Mouse (Mus musculus): ENCODE measurements around the gene Map2k6. TPM values are rescaled to one million over a fixed set of nuclear protein-coding genes. Genes with fewer than 3 reads are reported as not detected.

Gene Map2k6
- polyA plus RNA-seq, 1 experiment = 12.5 TPM

DNA sequence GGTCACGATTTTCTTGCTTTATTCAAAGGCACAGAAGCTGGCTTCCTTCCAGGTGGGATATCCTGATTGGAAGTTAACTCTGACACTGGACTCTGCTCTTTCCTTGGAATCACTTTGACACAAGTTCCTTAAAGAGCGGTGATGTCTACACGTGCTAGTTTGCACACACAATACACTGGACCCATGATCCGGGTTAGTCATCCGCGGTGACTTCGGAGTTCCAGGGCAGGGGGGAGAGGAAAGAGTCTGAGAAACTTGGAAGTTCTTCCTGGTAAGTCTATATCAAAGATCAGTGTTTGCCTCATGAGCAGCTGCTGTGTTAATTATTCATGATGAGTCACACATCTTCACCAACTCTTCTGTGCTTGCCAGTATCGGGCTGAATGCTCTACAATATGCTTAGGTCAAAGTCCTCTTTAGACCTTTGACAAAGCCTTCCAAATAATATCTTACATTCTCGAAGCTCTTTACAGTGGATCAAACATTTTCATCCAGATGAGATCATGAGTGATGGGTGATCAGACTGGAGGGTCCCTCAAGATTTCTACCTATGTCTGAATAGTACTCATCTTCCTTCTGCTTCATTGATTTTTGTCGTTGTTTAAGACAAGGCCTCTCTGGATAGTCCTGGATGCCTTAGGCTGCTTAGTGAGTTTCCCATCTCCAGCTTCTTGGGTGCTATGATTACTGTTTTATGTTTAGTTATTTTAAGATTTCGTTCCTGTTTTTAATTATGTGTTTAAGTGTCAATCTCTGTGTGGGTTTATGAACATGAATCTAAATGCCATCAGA, 145.7 kb downstream of the Map2k6 start:
- WGBS = 66% methylated on average over 11 of the region's 11 CpGs
- no peak overlapping the region for H3K4me3 ChIP-seq (replicated peaks; ENCODE audit: insufficient read depth, low read depth, low read length)
- H3K4me1 ChIP-seq (ENCODE audit: control insufficient read depth, insufficient read depth, low read length) = no peaks in the 10 kb centered on the region
- no peak for DNase-seq
- H3K27ac ChIP-seq (ENCODE audit: insufficient read depth, low read length) = no peak overlapping the region
- TF ChIP-seq CTCF (IDR thresholded peaks at IDR 0.05; ENCODE audit: borderline replicate concordance, insufficient read depth, low read depth, low read length) (no peak), POLR2A (IDR thresholded peaks at IDR 0.05; ENCODE audit: borderline replicate concordance, insufficient read depth, low read length) (no peak)
- H3K27me3 ChIP-seq (ENCODE audit: control insufficient read depth, insufficient read depth, low read length) = no peaks in the 10 kb centered on the region

DNA sequence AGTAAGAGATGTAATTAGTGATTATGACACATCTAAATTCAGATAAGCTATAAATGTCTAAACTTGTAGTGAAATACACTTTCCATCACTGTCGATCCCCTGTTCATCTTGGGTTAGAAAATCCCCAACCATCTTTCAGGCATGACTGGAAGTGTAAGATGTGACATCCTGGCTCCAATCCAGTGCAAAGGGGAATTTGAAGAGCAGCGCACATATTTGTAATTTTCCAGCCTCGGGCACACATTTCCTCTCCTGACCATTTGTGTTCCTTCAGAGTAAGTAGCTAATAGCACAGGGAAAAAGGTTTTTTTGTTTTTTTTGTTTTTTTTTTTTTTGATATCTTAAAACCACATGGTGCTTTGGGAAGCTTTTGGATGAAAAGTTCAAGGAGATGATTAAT, 146.5 kb downstream of the Map2k6 start:
- TF ChIP-seq CTCF (IDR thresholded peaks at IDR 0.05; ENCODE audit: borderline replicate concordance, insufficient read depth, low read depth, low read length) (no peak), POLR2A (IDR thresholded peaks at IDR 0.05; ENCODE audit: borderline replicate concordance, insufficient read depth, low read length) (no peak)
- no peaks in the 10 kb centered on the region for H3K4me1 ChIP-seq (ENCODE audit: control insufficient read depth, insufficient read depth, low read length)
- DNase-seq = no peak
- WGBS = 16% methylated on average over 3 of the region's 3 CpGs
- no peak overlapping the region for H3K4me3 ChIP-seq (replicated peaks; ENCODE audit: insufficient read depth, low read depth, low read length)
- no peak overlapping the region for H3K27ac ChIP-seq (ENCODE audit: insufficient read depth, low read length)
- H3K27me3 ChIP-seq (ENCODE audit: control insufficient read depth, insufficient read depth, low read length) = no peaks in the 10 kb centered on the region

- H3K4me1 ChIP-seq (ENCODE audit: control insufficient read depth, insufficient read depth, low read length) = no peaks in the 10 kb centered on the region
- 74% methylated on average over 12 of the region's 12 CpGs for WGBS
- no peak overlapping the region for H3K4me3 ChIP-seq (replicated peaks; ENCODE audit: insufficient read depth, low read depth, low read length)
- H3K27me3 ChIP-seq (ENCODE audit: control insufficient read depth, insufficient read depth, low read length) = no peaks in the 10 kb centered on the region
- no peak overlapping the region for H3K27ac ChIP-seq (ENCODE audit: insufficient read depth, low read length)
- no peak for DNase-seq
- TF ChIP-seq CTCF (IDR thresholded peaks at IDR 0.05; ENCODE audit: borderline replicate concordance, insufficient read depth, low read depth, low read length) = no peak
- TF ChIP-seq POLR2A (IDR thresholded peaks at IDR 0.05; ENCODE audit: borderline replicate concordance, insufficient read depth, low read length) = no peak
These were observed 152.6 kb downstream of the Map2k6 start for GRCm38 (mm10) chr11:110551471-110551967.

GRCm38 (mm10) chr11:110562320-110563081, 163.6 kb downstream of the Map2k6 start:
- no peak for TF ChIP-seq CTCF (IDR thresholded peaks at IDR 0.05; ENCODE audit: borderline replicate concordance, insufficient read depth, low read depth, low read length)
- TF ChIP-seq POLR2A (IDR thresholded peaks at IDR 0.05; ENCODE audit: borderline replicate concordance, insufficient read depth, low read length) = no peak
- Histone ChIP-seq H3K27me3 (ENCODE audit: control insufficient read depth, insufficient read depth, low read length) (no peaks in the 10 kb centered on the region), H3K4me3 (replicated peaks; ENCODE audit: insufficient read depth, low read depth, low read length) (no peak overlapping the region), H3K27ac (ENCODE audit: insufficient read depth, low read length) (no peak overlapping the region), H3K4me1 (ENCODE audit: control insufficient read depth, insufficient read depth, low read length) (no peaks in the 10 kb centered on the region)
- DNase-seq = no peak
- 90% methylated on average over 12 of the region's 12 CpGs for WGBS

DNA sequence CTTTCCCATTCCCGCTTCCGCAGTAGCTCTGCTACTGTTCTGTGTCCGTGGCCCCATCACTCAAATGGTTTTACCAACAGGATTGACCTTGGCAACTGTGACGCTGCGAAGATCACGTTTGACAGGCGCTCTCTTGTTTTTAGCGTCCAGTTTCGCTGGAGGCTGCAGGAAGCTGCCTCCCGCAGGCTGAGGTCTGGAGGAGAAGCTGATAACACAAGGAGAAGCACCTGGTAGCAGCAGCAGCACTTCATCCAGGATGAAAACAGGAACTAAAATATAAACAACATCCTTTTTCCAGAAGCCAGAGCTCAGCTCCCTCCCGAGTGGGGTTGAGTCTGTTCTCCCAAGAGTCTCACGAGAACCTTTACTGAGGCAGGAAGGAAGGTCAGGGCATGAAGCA, 164.3 kb downstream of the Map2k6 start:
- no peaks in the 10 kb centered on the region for H3K4me1 ChIP-seq (ENCODE audit: control insufficient read depth, insufficient read depth, low read length)
- 70% methylated on average over 12 of the region's 12 CpGs for WGBS
- H3K27me3 ChIP-seq (ENCODE audit: control insufficient read depth, insufficient read depth, low read length) = no peaks in the 10 kb centered on the region
- H3K4me3 ChIP-seq (replicated peaks; ENCODE audit: insufficient read depth, low read depth, low read length) = no peak overlapping the region
- H3K27ac ChIP-seq (ENCODE audit: insufficient read depth, low read length) = no peak overlapping the region
- TF ChIP-seq CTCF (IDR thresholded peaks at IDR 0.05; ENCODE audit: borderline replicate concordance, insufficient read depth, low read depth, low read length) = no peak
- no peak for TF ChIP-seq POLR2A (IDR thresholded peaks at IDR 0.05; ENCODE audit: borderline replicate concordance, insufficient read depth, low read length)
- no peak for DNase-seq

GRCm38 (mm10) chr11:110563801-110564200, 164.9 kb downstream of the Map2k6 start:
- 89% methylated on average over 10 of the region's 10 CpGs for WGBS
- H3K4me1 ChIP-seq (ENCODE audit: control insufficient read depth, insufficient read depth, low read length) = no peaks in the 10 kb centered on the region
- TF ChIP-seq POLR2A (IDR thresholded peaks at IDR 0.05; ENCODE audit: borderline replicate concordance, insufficient read depth, low read length) (no peak), CTCF (IDR thresholded peaks at IDR 0.05; ENCODE audit: borderline replicate concordance, insufficient read depth, low read depth, low read length) (no peak)
- no peak overlapping the region for H3K27ac ChIP-seq (ENCODE audit: insufficient read depth, low read length)
- no peaks in the 10 kb centered on the region for H3K27me3 ChIP-seq (ENCODE audit: control insufficient read depth, insufficient read depth, low read length)
- H3K4me3 ChIP-seq (replicated peaks; ENCODE audit: insufficient read depth, low read depth, low read length) = no peak overlapping the region
- DNase-seq = no peak

DNA sequence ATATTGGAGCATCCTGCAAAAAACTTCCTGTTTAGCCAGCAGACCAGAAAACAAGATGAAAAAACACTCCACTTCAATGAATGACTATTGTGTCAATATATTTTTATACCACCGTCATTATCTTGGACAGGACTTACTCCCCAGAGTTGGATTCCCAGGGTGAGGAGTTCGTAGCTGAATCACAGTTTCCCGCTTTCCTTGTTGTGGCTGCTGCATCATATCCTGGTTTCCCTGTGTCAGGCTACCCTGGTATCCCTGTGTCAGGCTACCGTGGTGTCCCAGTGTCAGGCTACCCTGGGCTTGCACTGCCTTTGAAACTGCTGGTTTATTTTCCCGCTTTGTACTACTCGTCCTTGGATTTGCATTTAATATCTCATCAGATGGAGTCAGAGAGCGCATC, 167.4 kb downstream of the Map2k6 start:
- no peak overlapping the region for H3K4me3 ChIP-seq (replicated peaks; ENCODE audit: insufficient read depth, low read depth, low read length)
- H3K27ac ChIP-seq (ENCODE audit: insufficient read depth, low read length) = no peak overlapping the region
- H3K4me1 ChIP-seq (ENCODE audit: control insufficient read depth, insufficient read depth, low read length) = no peaks in the 10 kb centered on the region
- WGBS = 86% methylated on average over 7 of the region's 7 CpGs
- no peaks in the 10 kb centered on the region for H3K27me3 ChIP-seq (ENCODE audit: control insufficient read depth, insufficient read depth, low read length)
- TF ChIP-seq CTCF (IDR thresholded peaks at IDR 0.05; ENCODE audit: borderline replicate concordance, insufficient read depth, low read depth, low read length) (no peak), POLR2A (IDR thresholded peaks at IDR 0.05; ENCODE audit: borderline replicate concordance, insufficient read depth, low read length) (no peak)
- no peak for DNase-seq

Data from cerebellum, adult 2 months (tissue).